Mouse (Mus musculus) adrenal gland, postnatal 25 days (tissue): ENCODE data around the gene Mlxipl. TPM values are rescaled to one million over a fixed set of nuclear protein-coding genes. Genes with fewer than 3 reads are reported as not detected.
"Not testable (repeated sequence)": the region's sequence is repeated elsewhere in the genome, so short reads cannot be mapped to it uniquely, and the experiment has no call there.

Source experiments
- DNase-seq: peaks from one replicate; pipeline ENCODE4 v3.0.0; 2021; ENCODE audit warnings: mixed read lengths
- long read RNA-seq: library from polyadenylated mRNA; stranded (forward); transcript quantifications from one replicate; pipeline ENCODE4 v2.0.0, GENCODE M21; 2021
- total RNA-seq: library from RNA; stranded (reverse); gene quantifications from 2 replicates; pipeline ENCODE4 v1.2.3, GENCODE M21; 2021

The Mlxipl gene
- total RNA-seq, result 70.1 and 79.1 TPM in 2 replicates
- long read RNA-seq, transcript Mlxipl-205 (4 exons, 1,822 nt), result major isoform, 20 of 147 reads
- long read RNA-seq, partial matches to known transcripts, result 64 of 147 reads
- long read RNA-seq, other reads (novel, unspliced or antisense), result 63 of 147 reads

- no peak for DNase-seq
Measured at GRCm38 (mm10) chr5:135089653-135090052, at the start of gene Mlxipl. Gene Mlxipl (plus strand): TSS chr5:135089890.

GRCm38 (mm10) chr5:135040059-135040458, 49.6 kb upstream of the Mlxipl start:
- DNase-seq, result no peak

GRCm38 (mm10) chr5:135040777-135041176, 48.9 kb upstream of the Mlxipl start:
- DNase-seq, result no peak

- DNase-seq, result no peak
Measured at GRCm38 (mm10) chr5:135042105-135042788, 47.4 kb upstream of the Mlxipl start.

GRCm38 (mm10) chr5:135044575-135044974, 45.1 kb upstream of the Mlxipl start:
- no peak for DNase-seq

- no peak for DNase-seq
Measured at GRCm38 (mm10) chr5:135048539-135048938, 41.2 kb upstream of the Mlxipl start.

- DNase-seq, result not testable (repeated sequence)
Measured at GRCm38 (mm10) chr5:135049268-135049667, 40.4 kb upstream of the Mlxipl start.

- no peak for DNase-seq
Measured at GRCm38 (mm10) chr5:135053356-135053755, 36.3 kb upstream of the Mlxipl start.

GRCm38 (mm10) chr5:135063629-135064381, 25.9 kb upstream of the Mlxipl start, which contains the start of gene Dnajc30:
Gene Dnajc30 (plus strand): TSS chr5:135064202.
- DNase-seq, result peak; percentile 97

GRCm38 (mm10) chr5:135064382-135064766, 25.3 kb upstream of the Mlxipl start:
- DNase-seq, result no peak

GRCm38 (mm10) chr5:135064909-135065446, 24.7 kb upstream of the Mlxipl start, which contains the start of gene Bud23:
Gene Bud23 (minus strand): TSS chr5:135064959.
- not testable (repeated sequence) for DNase-seq

GRCm38 (mm10) chr5:135066008-135066407, 23.7 kb upstream of the Mlxipl start:
- DNase-seq, result no peak

- no peak for DNase-seq
Measured at GRCm38 (mm10) chr5:135070448-135070847, 19.2 kb upstream of the Mlxipl start.

- DNase-seq, result no peak
Measured at GRCm38 (mm10) chr5:135072061-135072460, 17.6 kb upstream of the Mlxipl start.

- DNase-seq, result no peak
Measured at GRCm38 (mm10) chr5:135072720-135073119, 17.0 kb upstream of the Mlxipl start.

- no peak for DNase-seq
Measured at GRCm38 (mm10) chr5:135073349-135074150, 16.1 kb upstream of the Mlxipl start.

- no peak for DNase-seq
Measured at GRCm38 (mm10) chr5:135075655-135076054, 14.0 kb upstream of the Mlxipl start.

- DNase-seq, result no peak
Measured at GRCm38 (mm10) chr5:135076368-135076767, 13.3 kb upstream of the Mlxipl start.

- no peak for DNase-seq
Measured at GRCm38 (mm10) chr5:135076931-135077505, 12.7 kb upstream of the Mlxipl start.

- peak; percentile 95 for DNase-seq
Measured at GRCm38 (mm10) chr5:135077564-135078481, 11.9 kb upstream of the Mlxipl start, which contains the start of gene Vps37d. Gene Vps37d (minus strand): TSS chr5:135078266.

GRCm38 (mm10) chr5:135078482-135078810, 11.2 kb upstream of the Mlxipl start:
- DNase-seq, result no peak
